Mouse (Mus musculus): ENCODE measurements around the gene Kdelr2. TPM values are rescaled to one million over a fixed set of nuclear protein-coding genes. Genes with fewer than 3 reads are reported as not detected.
"Not testable (repeated sequence)": the region's sequence is repeated elsewhere in the genome, so short reads cannot be mapped to it uniquely, and the experiment has no call there.

The Kdelr2 gene
- total RNA-seq (2021): 101 and 108 TPM in 2 replicates
- long read RNA-seq, experiment 1, transcript Kdelr2-201 (5 exons, 1,829 nt): major isoform, 72 of 74 reads
- long read RNA-seq, experiment 1, partial matches to known transcripts: 2 of 74 reads
- long read RNA-seq, experiment 1, other reads (novel, unspliced or antisense): 0 of 74 reads
- long read RNA-seq, experiment 2, transcript Kdelr2-201 (5 exons, 1,829 nt): major isoform, 63 of 66 reads
- long read RNA-seq, experiment 2, partial matches to known transcripts: 3 of 66 reads
- long read RNA-seq, experiment 2, other reads (novel, unspliced or antisense): 0 of 66 reads

- DNase-seq: peak; percentile 96
These were observed at the start of gene Kdelr2 for GRCm38 (mm10) chr5:143403221-143404147. Gene Kdelr2, plus strand, starts transcription at chr5:143403838.

- no peak for DNase-seq
These were observed 47.6 kb upstream of the Kdelr2 start for GRCm38 (mm10) chr5:143356017-143356416.

DNA sequence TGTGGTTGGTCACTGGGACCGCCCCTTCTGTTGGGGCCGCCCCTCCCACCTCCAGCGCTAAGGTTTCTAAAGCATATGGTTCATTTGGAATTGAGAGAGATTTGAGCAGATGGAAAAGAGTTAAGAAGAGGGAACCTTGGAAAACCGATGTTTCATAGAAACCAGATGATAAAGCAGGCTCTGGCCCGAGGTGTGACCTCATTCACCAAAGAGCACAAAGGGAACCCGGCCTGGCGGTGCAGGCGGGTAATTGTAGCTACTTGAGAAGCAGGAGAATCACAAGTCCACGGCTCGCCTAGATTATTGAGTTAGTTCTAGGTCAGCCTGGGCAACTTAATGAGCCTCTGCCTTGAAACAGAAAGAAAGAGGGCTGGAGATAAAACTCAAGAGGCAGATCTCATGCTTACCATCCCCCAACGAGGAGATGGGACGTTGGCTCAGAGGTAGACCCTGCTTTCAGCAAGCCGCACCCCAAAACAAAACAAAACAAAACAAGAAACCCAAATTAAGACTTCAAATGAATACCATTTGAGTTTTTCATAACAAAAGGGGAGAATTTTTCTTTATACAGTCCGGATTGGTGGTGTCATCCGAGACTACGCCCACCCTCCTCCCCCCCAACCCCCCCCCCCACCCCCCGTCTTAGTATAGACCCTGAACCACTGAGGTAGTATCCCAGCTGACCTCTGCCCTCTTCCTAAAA lies 46.8 kb upstream of the Kdelr2 start, which contains the start of gene Grid2ip:
Gene Grid2ip (plus strand): TSS at position 653 of the 703 bp plus-strand sequence.
- peak; percentile 41 for DNase-seq

DNA sequence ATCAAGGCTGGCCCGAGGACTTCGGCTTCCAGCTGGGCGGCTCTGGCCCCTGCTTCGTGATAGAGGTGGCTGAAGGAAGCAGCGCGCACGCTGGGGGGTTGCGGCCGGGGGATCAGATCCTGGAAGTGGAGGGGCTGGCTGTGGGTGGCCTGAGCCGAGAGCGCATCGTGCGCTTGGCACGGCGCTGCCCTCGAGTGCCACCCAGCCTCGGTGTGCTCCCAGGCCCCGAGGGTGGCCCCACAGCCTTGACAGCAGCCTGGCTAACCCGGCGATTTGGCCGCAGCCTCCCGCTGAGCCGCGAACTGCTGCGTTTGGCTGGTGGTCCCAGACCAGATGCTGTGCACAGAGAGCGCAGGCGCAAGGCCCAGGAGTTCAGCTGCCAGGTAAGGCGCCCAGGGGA lies 46.1 kb upstream of the Kdelr2 start:
- DNase-seq: peak; percentile 28

- no peak for DNase-seq
These were observed 44.4 kb upstream of the Kdelr2 start for GRCm38 (mm10) chr5:143359263-143359662.

DNA sequence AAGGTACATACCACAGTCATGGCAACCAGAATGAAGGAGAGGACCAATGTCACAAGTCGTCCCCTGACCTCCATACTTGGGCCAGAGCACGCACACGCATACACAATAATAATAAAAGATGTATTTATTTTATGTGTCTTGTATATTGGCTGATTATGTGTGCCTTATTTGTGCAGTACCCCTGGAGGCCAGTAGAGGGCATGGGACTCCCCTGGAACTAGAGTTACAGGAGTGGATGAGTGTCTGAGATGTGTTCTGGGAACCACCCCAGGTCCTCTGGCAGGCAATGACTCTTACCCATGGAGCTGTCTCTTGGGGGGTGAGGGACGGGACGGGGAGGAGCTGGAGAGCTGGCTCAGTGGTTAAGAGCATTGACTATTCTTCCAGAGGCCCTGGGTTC lies 43.6 kb upstream of the Kdelr2 start:
- DNase-seq: peak; percentile 34

- no peak for DNase-seq
These were observed 42.2 kb upstream of the Kdelr2 start for GRCm38 (mm10) chr5:143361428-143361827.

DNA sequence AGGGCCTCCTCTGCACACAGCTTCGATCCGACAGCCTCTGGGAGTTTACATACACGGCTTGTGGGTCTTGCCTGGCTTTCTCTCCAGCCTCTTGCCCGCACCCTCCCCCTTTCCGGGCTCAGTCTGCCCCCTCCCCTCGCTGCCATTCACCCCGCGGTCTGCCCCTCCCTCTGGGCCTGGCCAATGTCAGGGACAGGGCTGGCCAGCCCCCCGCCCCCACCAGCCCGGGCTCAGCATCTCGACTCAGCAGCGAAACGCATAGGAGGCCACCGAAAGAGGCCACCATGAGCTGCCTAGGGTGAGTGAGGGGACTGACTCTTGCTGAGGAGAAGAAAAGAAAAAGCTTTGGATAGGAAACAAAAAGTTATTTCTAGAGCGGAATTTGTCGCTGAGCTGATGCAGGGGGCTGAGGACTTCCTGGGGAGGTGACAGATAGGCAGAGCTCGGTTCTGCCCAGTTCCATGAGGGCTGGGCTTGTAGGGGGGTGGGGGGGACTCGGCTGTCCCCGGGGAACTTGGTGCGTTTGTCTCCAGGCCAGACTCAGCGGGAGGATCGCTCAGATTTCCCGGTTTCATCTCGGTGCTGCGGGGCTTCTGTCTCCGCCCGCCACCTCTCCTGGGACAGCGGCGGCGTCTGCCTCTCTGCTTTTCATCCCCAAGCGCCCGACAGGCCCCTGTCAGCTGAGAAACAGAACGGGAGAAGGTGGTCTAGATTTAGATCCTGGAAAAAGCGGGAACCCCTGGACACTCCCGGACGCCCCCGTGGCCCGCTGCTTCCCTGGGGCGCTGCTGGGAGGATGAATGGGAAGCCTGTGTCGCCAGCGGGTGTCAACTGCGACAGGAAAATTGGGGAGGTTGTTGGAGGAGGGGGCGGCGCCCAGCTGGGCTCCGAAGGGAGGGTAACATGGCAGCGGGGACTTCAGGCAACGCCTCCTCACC lies 39.7 kb upstream of the Kdelr2 start:
- DNase-seq: peak; percentile 64

- no peak for DNase-seq
These were observed 35.7 kb upstream of the Kdelr2 start for GRCm38 (mm10) chr5:143367931-143368330.

DNA sequence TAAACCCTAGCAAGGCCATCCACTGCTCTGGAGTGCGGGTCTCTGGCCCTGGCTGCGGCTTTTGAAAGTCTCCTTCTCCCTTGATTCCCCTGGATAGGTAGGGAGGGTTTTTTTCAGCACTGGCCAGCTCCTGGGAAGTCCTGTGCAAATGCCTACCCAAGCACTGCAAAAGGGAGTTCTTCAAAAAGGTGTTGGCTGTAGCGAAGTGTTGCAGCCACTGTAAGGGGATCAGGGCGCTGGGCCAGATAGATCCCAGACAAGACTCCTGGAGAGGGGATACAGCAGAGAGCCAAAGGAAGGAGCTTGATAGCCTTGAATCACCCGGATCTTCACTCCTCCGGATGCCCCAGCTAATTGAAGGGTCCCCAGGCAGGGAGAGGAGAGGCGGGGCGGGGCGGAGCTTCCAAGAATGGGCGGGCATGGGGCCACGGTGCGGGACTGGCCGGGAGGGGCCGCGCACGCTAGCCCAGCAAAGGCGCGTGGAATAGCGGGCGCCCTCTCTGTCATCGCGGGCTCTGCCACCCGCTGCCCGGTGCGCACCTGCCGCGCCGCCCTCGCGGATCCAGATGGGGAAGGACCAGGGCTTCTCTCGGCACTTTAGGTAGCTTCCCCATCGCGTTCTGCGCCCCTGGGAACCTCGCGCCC lies 33.9 kb upstream of the Kdelr2 start:
- peak; percentile 29 for DNase-seq

GRCm38 (mm10) chr5:143370416-143371145 lies 33.1 kb upstream of the Kdelr2 start:
- no peak for DNase-seq

GRCm38 (mm10) chr5:143371146-143371510 lies 32.5 kb upstream of the Kdelr2 start:
- no peak for DNase-seq

- peak; percentile 57 for DNase-seq
These were observed 30.8 kb upstream of the Kdelr2 start for GRCm38 (mm10) chr5:143372818-143373217.

- peak; percentile 80 for DNase-seq
These were observed 28.4 kb upstream of the Kdelr2 start for GRCm38 (mm10) chr5:143375242-143375641.

GRCm38 (mm10) chr5:143376156-143376555 lies 27.5 kb upstream of the Kdelr2 start:
- no peak for DNase-seq

- DNase-seq: peak; percentile 40
These were observed 16.6 kb upstream of the Kdelr2 start for GRCm38 (mm10) chr5:143386797-143387621.

- no peak for DNase-seq
These were observed 9.5 kb upstream of the Kdelr2 start for GRCm38 (mm10) chr5:143394184-143394583.

GRCm38 (mm10) chr5:143394966-143395365 lies 8.7 kb upstream of the Kdelr2 start:
- DNase-seq: not testable (repeated sequence)

DNA sequence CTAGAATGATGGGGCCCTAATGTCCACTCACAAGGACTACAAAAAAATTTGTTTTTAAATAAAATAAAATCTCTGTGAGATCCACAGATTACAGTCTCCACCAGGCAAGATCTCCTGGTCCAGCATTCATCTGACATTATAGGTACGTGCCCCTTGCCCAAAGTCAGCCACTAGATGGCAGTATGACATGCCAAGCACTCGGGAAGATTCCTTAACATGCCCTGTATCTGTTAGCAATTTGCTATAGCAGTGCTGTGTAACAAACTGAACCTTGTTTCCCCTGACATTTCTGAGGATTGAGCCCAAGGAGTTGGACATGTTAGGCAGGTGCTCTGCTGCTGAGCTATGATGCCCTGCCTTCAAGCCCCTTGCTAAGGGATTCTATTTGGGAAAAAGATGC lies 8.0 kb upstream of the Kdelr2 start:
- DNase-seq: no peak
